In genomic region chr1:175712338-175712909, GRCm38 (mm10) we compare ENCODE assay signal across 13 mouse cellular contexts. TPM values are rescaled to one million over a fixed set of nuclear protein-coding genes. Genes with fewer than 3 reads are reported as not detected.
DNase-seq lines count a peak whose midpoint lies in the region; ATAC-seq and TF ChIP-seq lines count a peak whose summit lies in the region.
"Had no signal": no experiment of that assay in that cellular context is flagged by ENCODE, and none has a peak within 500 bp of the region (broad histone marks: within the 10 kb centered on the region; RNA-seq: fewer than 3 reads in every experiment).

No protein-coding gene starts in this region.

- H3K27me3 ChIP-seq in heart, embryonic 10.5 days (ENCODE audit: insufficient read depth, poor library complexity, severe bottlenecking), result no peaks in the 10 kb centered on the region
- no peaks in the 10 kb centered on the region for H3K27me3 ChIP-seq in lung, postnatal 0 days (replicated peaks; ENCODE audit: insufficient read depth, low read length)
- H3K27me3 ChIP-seq in liver, embryonic 12.5 days (replicated peaks), result no peaks in the 10 kb centered on the region

- no peaks in the 10 kb centered on the region for H3K36me3 ChIP-seq in heart, embryonic 10.5 days
- H3K36me3 ChIP-seq in lung, postnatal 0 days (ENCODE audit: insufficient read depth, low read length), result no peaks in the 10 kb centered on the region
- no peaks in the 10 kb centered on the region for H3K36me3 ChIP-seq in liver, embryonic 12.5 days

- intact Hi-C loops in heart, postnatal 25 days (cut with DNase I), result no loop called here

- no peak for TF ChIP-seq CTCF in lung, postnatal 0 days (IDR thresholded peaks at IDR 0.05)

- no peaks in the 10 kb centered on the region for H3K4me1 ChIP-seq in heart, embryonic 10.5 days
- no peaks in the 10 kb centered on the region for H3K4me1 ChIP-seq in lung, postnatal 0 days (ENCODE audit: insufficient read depth, low read depth, low read length)
- no peaks in the 10 kb centered on the region for H3K4me1 ChIP-seq in liver, embryonic 12.5 days

- no peak for TF ChIP-seq EP300 in lung, postnatal 0 days (IDR thresholded peaks at IDR 0.05)

- no peak overlapping the region for H3K4me3 ChIP-seq in heart, embryonic 10.5 days
- H3K4me3 ChIP-seq in lung, postnatal 0 days (ENCODE audit: low read depth, low read length), result no peak overlapping the region
- H3K4me3 ChIP-seq in liver, embryonic 12.5 days, result no peak overlapping the region

- H3K4me2 ChIP-seq in lung, postnatal 0 days (replicated peaks; ENCODE audit: low read depth, low read length), result no peak overlapping the region
- H3K4me2 ChIP-seq in liver, embryonic 12.5 days, result no peak overlapping the region

- H3K9ac ChIP-seq in lung, postnatal 0 days (replicated peaks; ENCODE audit: low read depth), result no peak overlapping the region
- H3K9ac ChIP-seq in liver, embryonic 12.5 days, result no peak overlapping the region

- H3K9me3 ChIP-seq in heart, embryonic 10.5 days, result no peaks in the 10 kb centered on the region
- H3K9me3 ChIP-seq in lung, postnatal 0 days (ENCODE audit: low read length), result no peaks in the 10 kb centered on the region
- H3K9me3 ChIP-seq in liver, embryonic 12.5 days (replicated peaks), result no peaks in the 10 kb centered on the region

- DNase-seq in heart, adult 11 months, result peak; percentile 97
- no peak for DNase-seq in heart, embryonic 10.5 days (ENCODE audit: low spot score)
- no peak for DNase-seq in lung, postnatal 0 days (ENCODE audit: low spot score)
- no peak for DNase-seq in lung, adult 18-20 months
- DNase-seq in adrenal gland, postnatal 25 days, result peak; percentile 51
- DNase-seq in heart, postnatal 25 days (ENCODE audit: low spot score), result peak; percentile 40
- DNase-seq: B cell, adult 2 months; kidney, adult 9 months had no signal

- H3K27ac ChIP-seq in heart, embryonic 10.5 days, result no peak overlapping the region
- no peak overlapping the region for H3K27ac ChIP-seq in lung, postnatal 0 days (ENCODE audit: low read length)
- H3K27ac ChIP-seq in liver, embryonic 12.5 days, result no peak overlapping the region

- 76% methylated on average over 11 of the region's 11 CpGs for WGBS in heart, embryonic 10.5 days
- whole genome bisulfite sequencing in lung, postnatal 0 days, result 52% methylated on average over 11 of the region's 11 CpGs
- 61% methylated on average over 11 of the region's 11 CpGs for WGBS in liver, embryonic 12.5 days (ENCODE audit: insufficient replicate concordance)

- peak; percentile 44; the same call in 1 of the 2 replicates for ATAC-seq in lung, postnatal 0 days
- ATAC-seq in liver, embryonic 12.5 days, result no peak
- ATAC-seq in activated CD4-positive, CD25-positive, alpha-beta regulatory T cell, adult 4 months, result no peak

RNA-seq across cellular contexts. Expression of gene Wdr64, which starts 14.0 kb away (rescaled TPM):
- not detected in 2 replicates for polyA plus RNA-seq in heart, embryonic 10.5 days (2016; fragmentation: Nextera tagmentation; extraction: Ambion mirVana)
- polyA plus RNA-seq in lung, postnatal 0 days (2015; fragmentation: Nextera tagmentation; extraction: Ambion mirVana), result not detected in 2 replicates
- not detected in 2 replicates for total RNA-seq in adrenal gland, postnatal 25 days (2021)
- total RNA-seq in heart, postnatal 25 days (2021), result not detected
- not detected in 2 replicates for polyA plus RNA-seq in liver, embryonic 12.5 days (2016; fragmentation: Nextera tagmentation; extraction: Ambion mirVana)
- polyA plus RNA-seq in activated CD4-positive, CD25-positive, alpha-beta regulatory T cell, adult 4 months (2017; shearing (Covaris generic)), result not detected
- total RNA-seq: left cerebral cortex, adult 18-20 months; liver, adult 2 months; MEL had no signal
- polyA plus RNA-seq: liver, adult 2 months had no signal

RNA-seq across cellular contexts. Expression of gene Chml, which starts 19.7 kb away (rescaled TPM):
- 4.3 and 6.2 TPM in 2 replicates for polyA plus RNA-seq in heart, embryonic 10.5 days (2016; fragmentation: Nextera tagmentation; extraction: Ambion mirVana)
- polyA plus RNA-seq in lung, postnatal 0 days (2015; fragmentation: Nextera tagmentation; extraction: Ambion mirVana), result 1.2 and 1.7 TPM in 2 replicates
- total RNA-seq in adrenal gland, postnatal 25 days (2021), result 9.1 and 10.3 TPM in 2 replicates
- 10 to 100 TPM; 10.9 to 13.6 TPM for total RNA-seq in heart, postnatal 25 days (2021)
- polyA plus RNA-seq in liver, embryonic 12.5 days (2016; fragmentation: Nextera tagmentation; extraction: Ambion mirVana), result 1.6 TPM in 2 replicates
- under 1 TPM; 0.38 to 0.84 TPM for polyA plus RNA-seq in activated CD4-positive, CD25-positive, alpha-beta regulatory T cell, adult 4 months (2017; shearing (Covaris generic))

RNA-seq across cellular contexts. Expression of gene Opn3, which starts 19.8 kb away (rescaled TPM):
- polyA plus RNA-seq in heart, embryonic 10.5 days (2016; fragmentation: Nextera tagmentation; extraction: Ambion mirVana), result 10.8 and 13.7 TPM in 2 replicates
- 2.2 and 3.5 TPM in 2 replicates for polyA plus RNA-seq in lung, postnatal 0 days (2015; fragmentation: Nextera tagmentation; extraction: Ambion mirVana)
- total RNA-seq in adrenal gland, postnatal 25 days (2021), result 7.2 and 10.4 TPM in 2 replicates
- 1 to 10 TPM; 8.5 to 8.9 TPM for total RNA-seq in heart, postnatal 25 days (2021)
- polyA plus RNA-seq in liver, embryonic 12.5 days (2016; fragmentation: Nextera tagmentation; extraction: Ambion mirVana), result 2.5 and 3.1 TPM in 2 replicates
- polyA plus RNA-seq in activated CD4-positive, CD25-positive, alpha-beta regulatory T cell, adult 4 months (2017; shearing (Covaris generic)), result not detected

Comparison
In these comparisons a context has a peak if more than half of its experiments do, and no peak if none do; other contexts are left out.
1. DNase-seq: peak in heart, adult 11 months (single experiment), adrenal gland, postnatal 25 days (single experiment) and heart, postnatal 25 days (single experiment); none in heart, embryonic 10.5 days (single experiment), lung, postnatal 0 days (single experiment) and lung, adult 18-20 months (0 of 2).